Mouse (Mus musculus) CH12.LX (cell line): ENCODE results near the gene Stk39. TPM values are rescaled to one million over a fixed set of nuclear protein-coding genes. Genes with fewer than 3 reads are reported as not detected.

Source experiments
- DNase-seq: peaks from one replicate; pipeline ENCODE4 v3.0.0-alpha.2; 2013; ENCODE audit errors: extremely low read depth
- H3K27ac ChIP-seq: 2 replicates; pipeline ENCODE4 v1.5.1; 2012; ENCODE audit warnings: low read depth, mild to moderate bottlenecking, control low read depth, moderate library complexity; ENCODE audit not compliant: insufficient read depth
- H3K27me3 ChIP-seq: replicated peaks from 2 replicates; pipeline ENCODE3; 2012; ENCODE audit warnings: inconsistent platforms
- H3K36me3 ChIP-seq, 2 experiments: replicated peaks in 1 of 2; 2 replicates each; pipeline versions ENCODE3 to v1.6.1; 2012; ENCODE audit warnings: inconsistent platforms in 1 of 2, low read length in 1 of 2, mild to moderate bottlenecking in 1 of 2, mixed read lengths in 1 of 2, moderate library complexity in 1 of 2; ENCODE audit not compliant: control insufficient read depth in 1 of 2, insufficient read depth in 1 of 2
- H3K4me1 ChIP-seq, 2 experiments: 2 replicates each; pipeline ENCODE4 v1.6.1; 2012; ENCODE audit warnings: inconsistent platforms in 1 of 2, moderate library complexity in 1 of 2; ENCODE audit not compliant: insufficient read depth in 2 of 2, control insufficient read depth in 1 of 2
- H3K4me2 ChIP-seq: 2 replicates; pipeline ENCODE4 v1.6.1; 2012; ENCODE audit warnings: low read depth, mild to moderate bottlenecking, control low read depth; ENCODE audit not compliant: poor library complexity, insufficient read depth, severe bottlenecking
- H3K4me3 ChIP-seq, 3 experiments: fragments of 150-350 bp in 1 of 3; sonication (generic) in 1 of 3; replicated peaks in 1 of 3; 2 replicates each; pipeline versions ENCODE3 to v1.5.1; 2011 to 2012; ENCODE audit warnings: low read depth in 2 of 3, low read length in 2 of 3, mild to moderate bottlenecking in 2 of 3, moderate library complexity in 2 of 3, control low read depth in 1 of 3, improper control_type of control experiment in 1 of 3, inconsistent platforms in 1 of 3, mixed read lengths in 1 of 3; ENCODE audit not compliant: poor library complexity in 1 of 3
- H3K79me2 ChIP-seq: replicated peaks from 2 replicates; pipeline ENCODE4 v1.6.1; 2012; ENCODE audit warnings: mild to moderate bottlenecking, moderate library complexity; ENCODE audit not compliant: control insufficient read depth, poor library complexity, insufficient read depth, severe bottlenecking; ENCODE audit errors: extremely low read depth
- H3K9ac ChIP-seq: 2 replicates; pipeline ENCODE4 v1.6.1; 2012; ENCODE audit warnings: low read depth, mild to moderate bottlenecking, control low read depth, moderate library complexity; ENCODE audit not compliant: insufficient read depth
- H3K9me3 ChIP-seq: replicated peaks from 2 replicates; pipeline ENCODE3; 2012; ENCODE audit warnings: low read length, inconsistent platforms, mixed read lengths
- BHLHE40 ChIP-seq: IDR thresholded peaks from 2 replicates; pipeline ENCODE4 v1.6.1; 2011; ENCODE audit warnings: mild to moderate bottlenecking, low read depth, low read length, improper control_type of control experiment
- CHD1 ChIP-seq: IDR thresholded peaks from 2 replicates; pipeline ENCODE4 v1.6.1; 2012; ENCODE audit warnings: low read depth, low read length, improper control_type of control experiment, inconsistent platforms
- CTCF ChIP-seq, 2 experiments: IDR thresholded peaks in 1 of 2; conservative IDR thresholded peaks in 1 of 2; 2 replicates each; pipeline ENCODE4 v1.5.1; 2011 to 2012; ENCODE audit warnings: low read depth in 2 of 2, low read length in 2 of 2, improper control_type of control experiment in 1 of 2, inconsistent platforms in 1 of 2, mild to moderate bottlenecking in 1 of 2, moderate library complexity in 1 of 2
- ELF1 ChIP-seq: IDR thresholded peaks from 2 replicates; pipeline ENCODE4 v1.6.1; 2014; ENCODE audit warnings: low read depth, mild to moderate bottlenecking, inconsistent platforms, low read length, improper control_type of control experiment
- EP300 ChIP-seq: IDR thresholded peaks from 2 replicates; pipeline ENCODE4 v1.6.1; 2011; ENCODE audit warnings: low read length, improper control_type of control experiment
- ETS1 ChIP-seq: conservative IDR thresholded peaks from 2 replicates; pipeline ENCODE4 v1.6.1; 2012; ENCODE audit warnings: low read depth, mild to moderate bottlenecking, inconsistent platforms, low read length, improper control_type of control experiment, moderate library complexity
- GABPA ChIP-seq: IDR thresholded peaks from 2 replicates; pipeline ENCODE4 v1.6.1; 2012; ENCODE audit warnings: low read depth, low read length, improper control_type of control experiment, inconsistent platforms; ENCODE audit not compliant: insufficient replicate concordance
- HCFC1 ChIP-seq: IDR thresholded peaks from 2 replicates; pipeline ENCODE4 v1.6.1; 2012; ENCODE audit warnings: low read depth, mild to moderate bottlenecking, inconsistent platforms, low read length, improper control_type of control experiment
- KAT2A ChIP-seq: IDR thresholded peaks from 2 replicates; pipeline ENCODE4 v1.6.1; 2012; ENCODE audit warnings: low read length, improper control_type of control experiment, inconsistent platforms; ENCODE audit not compliant: insufficient replicate concordance
- MAFK ChIP-seq: IDR thresholded peaks from 2 replicates; pipeline ENCODE4 v1.6.1; 2011; ENCODE audit warnings: low read length, improper control_type of control experiment; ENCODE audit not compliant: insufficient replicate concordance
- MAX ChIP-seq: IDR thresholded peaks from 2 replicates; pipeline ENCODE4 v1.6.1; 2011; ENCODE audit warnings: low read length, improper control_type of control experiment
- MAZ ChIP-seq: IDR thresholded peaks from 2 replicates; pipeline ENCODE4 v1.6.1; 2012; ENCODE audit warnings: low read depth, mild to moderate bottlenecking, inconsistent platforms, low read length, improper control_type of control experiment, moderate library complexity
- NELFE ChIP-seq: IDR thresholded peaks from 2 replicates; pipeline ENCODE4 v1.6.1; 2011; ENCODE audit warnings: low read depth, low read length, improper control_type of control experiment
- NRF1 ChIP-seq: IDR thresholded peaks from 2 replicates; pipeline ENCODE4 v1.6.1; 2014; ENCODE audit warnings: low read depth, mild to moderate bottlenecking, inconsistent platforms, low read length, improper control_type of control experiment, moderate library complexity
- POLR2AphosphoS2 ChIP-seq: IDR thresholded peaks from 2 replicates; pipeline ENCODE4 v1.6.1; 2011; ENCODE audit warnings: low read depth, low read length, improper control_type of control experiment
- RAD21 ChIP-seq: IDR thresholded peaks from 2 replicates; pipeline ENCODE4 v1.6.1; 2011; ENCODE audit warnings: low read depth, mild to moderate bottlenecking, low read length, improper control_type of control experiment, moderate library complexity
- RCOR1 ChIP-seq: conservative IDR thresholded peaks from 2 replicates; pipeline ENCODE4 v1.6.1; 2012; ENCODE audit warnings: low read depth, mild to moderate bottlenecking, inconsistent platforms, low read length, improper control_type of control experiment
- UBTF ChIP-seq: IDR thresholded peaks from 2 replicates; pipeline ENCODE4 v1.6.1; 2012; ENCODE audit warnings: low read depth, mild to moderate bottlenecking, inconsistent platforms, low read length, improper control_type of control experiment, moderate library complexity
- USF1 ChIP-seq: IDR thresholded peaks from 2 replicates; pipeline ENCODE4 v1.6.1; 2014; ENCODE audit warnings: low read depth, mild to moderate bottlenecking, inconsistent platforms, low read length, improper control_type of control experiment
- ZC3H11A ChIP-seq: IDR thresholded peaks from 2 replicates; pipeline ENCODE4 v1.6.1; 2012; ENCODE audit warnings: low read depth, mild to moderate bottlenecking, inconsistent platforms, low read length, improper control_type of control experiment
- ZNF384 ChIP-seq: IDR thresholded peaks from 2 replicates; pipeline ENCODE4 v1.6.1; 2012; ENCODE audit warnings: low read depth, low read length, improper control_type of control experiment, inconsistent platforms
- dilution Hi-C: fragments of 300-500 bp; cut with MboI; formaldehyde crosslinking; loops from 2 replicates; pipeline ENCODE4 v1.14.3; 2020; ENCODE audit warnings: low sequenced_read_pairs; ENCODE audit not compliant: extremely low pct_unique_long_range_greater_than_20kb, extremely low pct_ligation_motif_present
- in situ Hi-C: fragments of 300-500 bp; cut with MboI; formaldehyde crosslinking; loops from 3 replicates; pipeline ENCODE4 v1.14.3; 2019; ENCODE audit warnings: low sequenced_read_pairs, low pct_ligation_motif_present, low pct_unique_long_range_greater_than_20kb, mixed read lengths
- polyA plus RNA-seq: library from polyadenylated mRNA; unstranded; fragments of >175 nt; gene quantifications from 2 replicates; pipeline ENCODE4 v1.2.1, GENCODE M21; 2012; ENCODE audit warnings: low read depth; ENCODE audit not compliant: insufficient read length
- total RNA-seq, 2 experiments: library from RNA; depleted of rRNA; stranded (reverse); fragments of 300-350 nt in 1 of 2; fragments of >200 nt in 1 of 2; gene quantifications; 2 replicates each; pipeline ENCODE4 v1.2.3; 2012 to 2014

Gene Stk39
- total and polyA plus RNA-seq, 3 experiments: not detected

DNA sequence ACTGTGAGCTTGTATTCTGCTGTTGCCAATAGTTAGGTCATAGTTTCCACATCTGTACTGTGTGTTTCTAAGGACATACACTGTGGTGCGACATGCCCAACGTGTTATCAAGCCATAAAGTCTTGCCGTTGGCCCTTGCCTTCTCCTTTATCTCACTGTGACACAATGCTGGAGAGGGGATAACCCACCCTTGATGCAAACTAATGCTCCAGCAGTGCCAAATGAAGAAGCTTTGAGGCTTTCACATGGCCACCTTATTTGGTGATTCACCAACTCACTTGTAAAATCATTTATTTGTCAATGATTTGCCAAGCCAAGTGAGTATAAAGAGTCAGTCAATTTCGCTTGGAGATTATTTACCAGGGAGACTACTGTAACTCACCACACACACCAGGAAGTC lies 46.0 kb downstream of the Stk39 start:
- DNase-seq: no peak
- dilution Hi-C loops: no loop called here
- in situ Hi-C loops: no loop called here
- no peak overlapping the region for H3K4me3 ChIP-seq
- no peaks in the 10 kb centered on the region for H3K4me1 ChIP-seq
- H3K4me2 ChIP-seq: no peak overlapping the region
- no peak overlapping the region for H3K9ac ChIP-seq
- no peak for TF ChIP-seq EP300
- no peak for TF ChIP-seq GABPA
- no peak for TF ChIP-seq RAD21
- no peak for TF ChIP-seq ZC3H11A
- no peak for TF ChIP-seq ELF1
- TF ChIP-seq ETS1: no peak
- TF ChIP-seq MAFK: no peak
- TF ChIP-seq CTCF (conservative IDR thresholded peaks at IDR 0.05 in 1 of 2, IDR thresholded peaks at IDR 0.05 in 1 of 2; ENCODE audit: low read depth in 2 of 2, low read length in 2 of 2): no peak
- TF ChIP-seq MAX: no peak
- TF ChIP-seq BHLHE40: no peak
- TF ChIP-seq CHD1: no peak
- peaks cover 78% of the 10 kb centered on the region for H3K9me3 ChIP-seq
- no peaks in the 10 kb centered on the region for H3K79me2 ChIP-seq
- no peaks in the 10 kb centered on the region for H3K27me3 ChIP-seq
- no peak overlapping the region for H3K27ac ChIP-seq
- no peaks in the 10 kb centered on the region for H3K36me3 ChIP-seq

DNA sequence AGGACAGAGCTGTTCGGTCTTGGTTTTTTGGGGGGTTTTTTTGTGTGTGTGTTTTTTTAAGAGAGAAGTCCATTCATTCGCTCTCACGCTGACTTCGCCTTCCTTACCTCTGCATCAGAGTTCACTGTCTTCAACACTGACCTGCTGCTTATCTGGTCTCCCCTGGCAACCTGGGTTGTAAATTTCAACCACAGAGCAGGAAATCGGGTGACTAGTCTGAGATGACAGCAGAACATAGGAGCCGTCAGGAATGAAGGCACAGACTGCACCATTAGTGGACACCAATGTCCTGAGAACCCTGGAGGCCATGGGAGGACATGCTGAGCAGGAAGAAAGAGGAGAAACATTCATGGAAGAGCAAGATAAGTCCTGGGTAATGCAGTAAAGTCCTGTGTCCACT lies 51.1 kb downstream of the Stk39 start:
- no peak for TF ChIP-seq NRF1
- TF ChIP-seq ZNF384: no peak
- TF ChIP-seq MAFK: no peak
- dilution Hi-C loops: no loop called here
- Histone ChIP-seq H3K27ac (no peak overlapping the region), H3K4me2 (no peak overlapping the region), H3K4me3 (no peak overlapping the region), H3K79me2 (no peaks in the 10 kb centered on the region), H3K36me3 (no peaks in the 10 kb centered on the region), H3K9me3 (peaks cover 84% of the 10 kb centered on the region), H3K27me3 (no peaks in the 10 kb centered on the region), H3K4me1 (no peaks in the 10 kb centered on the region), H3K9ac (no peak overlapping the region)
- no peak for DNase-seq
- in situ Hi-C loops: no loop called here

DNA sequence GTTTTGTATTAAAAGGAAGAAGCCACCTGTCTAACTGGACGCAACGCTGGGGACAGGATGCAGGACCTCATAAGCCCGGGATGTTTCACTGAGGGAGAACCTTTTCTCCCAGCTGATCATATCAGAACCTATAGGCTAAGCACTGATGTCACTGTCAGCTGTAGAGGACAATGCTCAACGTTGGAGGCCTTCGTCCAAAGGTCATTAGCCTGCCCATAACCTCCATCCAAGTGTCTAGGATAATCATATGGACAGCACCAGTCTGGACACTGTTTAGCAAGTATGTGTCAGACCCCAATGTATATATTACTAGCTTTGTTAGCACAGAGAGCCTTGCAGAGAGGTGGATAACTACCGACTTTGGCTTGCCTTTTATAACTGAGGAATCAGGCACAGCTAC lies 51.8 kb downstream of the Stk39 start:
- H3K9ac ChIP-seq: no peak overlapping the region
- no peak overlapping the region for H3K4me3 ChIP-seq
- H3K4me2 ChIP-seq: no peak overlapping the region
- in situ Hi-C loops: no loop called here
- H3K27ac ChIP-seq: no peak overlapping the region
- no peaks in the 10 kb centered on the region for H3K36me3 ChIP-seq
- dilution Hi-C loops: no loop called here
- TF ChIP-seq EP300 (no peak), USF1 (no peak), RAD21 (no peak), BHLHE40 (no peak), CHD1 (no peak), RCOR1 (no peak), MAZ (no peak), KAT2A (no peak), ELF1 (no peak), UBTF (no peak), POLR2AphosphoS2 (no peak), ETS1 (no peak), NELFE (no peak), CTCF (conservative IDR thresholded peaks at IDR 0.05 in 1 of 2, IDR thresholded peaks at IDR 0.05 in 1 of 2; ENCODE audit: low read depth in 2 of 2, low read length in 2 of 2) (no peak), HCFC1 (no peak), MAX (no peak)
- no peaks in the 10 kb centered on the region for H3K79me2 ChIP-seq
- no peak for DNase-seq
- H3K27me3 ChIP-seq: no peaks in the 10 kb centered on the region
- peaks cover 83% of the 10 kb centered on the region for H3K9me3 ChIP-seq
- H3K4me1 ChIP-seq: no peaks in the 10 kb centered on the region
